Mouse (Mus musculus) neural tube, postnatal 0 days (tissue): ENCODE data around the gene Lhfp. TPM values are rescaled to one million over a fixed set of nuclear protein-coding genes. Genes with fewer than 3 reads are reported as not detected.

ENCODE experiments used
- polyA plus RNA-seq: library from polyadenylated mRNA; unstranded; fragments of >200 nt; fragmentation: Nextera tagmentation; extraction: Ambion mirVana; gene quantifications from 2 replicates; pipeline ENCODE4 v1.2.1, GENCODE M21; 2015

Lhfp gene
- 44.6 and 49.7 TPM in 2 replicates for polyA plus RNA-seq

GRCm38 (mm10) chr3:53041411-53042239 lies at the start of gene Lhfp:
Lhfp (plus strand) TSS chr3:53041528.

GRCm38 (mm10) chr3:53016436-53017340 lies 24.6 kb upstream of the Lhfp start, which contains the start of gene Cog6:
Cog6 (minus strand) TSS chr3:53017237.

Other genes with a start within 250 kb of the Lhfp start
- 29.7 and 30.0 TPM in 2 replicates for gene Cog6, start 24.3 kb upstream of the Lhfp start, polyA plus RNA-seq